Mouse (Mus musculus) intestine, postnatal 0 days (tissue): ENCODE measurements around the gene Cacng1. TPM values are rescaled to one million over a fixed set of nuclear protein-coding genes. Genes with fewer than 3 reads are reported as not detected.

ENCODE experiments used
- ATAC-seq: fragments of 200-750 bp; cut with Nextera tagmentation; 2 replicates; pipeline ENCODE4 v1.8.0; 2017; ENCODE audit warnings: mild to moderate bottlenecking, moderate TSS enrichment, moderate library complexity
- H3K27ac ChIP-seq: fragments of 300-500 bp; sonication (generic); 2 replicates; pipeline ENCODE4 v1.5.1; 2014; ENCODE audit warnings: mild to moderate bottlenecking, low read depth, low read length, moderate library complexity
- H3K27me3 ChIP-seq: fragments of 300-500 bp; sonication (generic); replicated peaks from 2 replicates; pipeline ENCODE4 v1.6.1; 2014; ENCODE audit warnings: low read length, mixed read lengths; ENCODE audit not compliant: control insufficient read depth, insufficient read depth
- H3K36me3 ChIP-seq: fragments of 300-500 bp; sonication (generic); 2 replicates; pipeline ENCODE4 v1.6.1; 2014; ENCODE audit warnings: mild to moderate bottlenecking, moderate library complexity; ENCODE audit not compliant: control insufficient read depth, insufficient read depth
- H3K4me1 ChIP-seq: fragments of 300-500 bp; sonication (generic); replicated peaks from 2 replicates; pipeline ENCODE4 v1.6.1; 2014; ENCODE audit warnings: antibody characterized with exemption, low read length, mixed read lengths; ENCODE audit not compliant: control insufficient read depth, insufficient read depth
- H3K4me2 ChIP-seq: fragments of 300-500 bp; sonication (generic); replicated peaks from 2 replicates; pipeline ENCODE4 v1.6.1; 2014; ENCODE audit warnings: low read depth, mild to moderate bottlenecking, moderate library complexity
- H3K4me3 ChIP-seq: fragments of 300-500 bp; sonication (generic); 2 replicates; pipeline ENCODE4 v1.5.1; 2014; ENCODE audit warnings: low read depth, low read length
- H3K9ac ChIP-seq: fragments of 300-500 bp; sonication (generic); 2 replicates; pipeline ENCODE4 v1.6.1; 2014; ENCODE audit warnings: mild to moderate bottlenecking, low read depth, low read length
- H3K9me3 ChIP-seq: fragments of 300-500 bp; sonication (generic); 2 replicates; pipeline ENCODE4 v1.6.1; 2016; ENCODE audit warnings: mixed run types; ENCODE audit not compliant: control insufficient read depth
- CTCF ChIP-seq: sonication (generic); IDR thresholded peaks from 2 replicates; pipeline ENCODE4 v1.5.1; 2016; ENCODE audit warnings: low read depth, mild to moderate bottlenecking, control low read depth, antibody characterized with exemption, moderate library complexity
- WGBS: fragments of 180-500 bp; shearing (Covaris S2); extraction: QIAGEN DNeasy Blood & Tissue Kit; methylation state at CpG from one replicate; pipeline ENCODE4 v1.1.7; 2014; 5-methylcytosine and 5-hydroxymethylcytosine counted together
- polyA plus RNA-seq: library from polyadenylated mRNA; unstranded; fragments of >200 nt; fragmentation: Nextera tagmentation; extraction: Ambion mirVana; gene quantifications from 2 replicates; pipeline ENCODE4 v1.2.1, GENCODE M21; 2015

Gene Cacng1
- polyA plus RNA-seq, 1 experiment from 2014 or later, result 0.12 TPM

- WGBS, result 92% methylated on average over 4 of the region's 4 CpGs
- H3K9ac ChIP-seq, result no peak overlapping the region
- H3K27ac ChIP-seq, result no peak overlapping the region
- H3K9me3 ChIP-seq, result no peaks in the 10 kb centered on the region
- no peak for TF ChIP-seq CTCF
- H3K36me3 ChIP-seq, result no peaks in the 10 kb centered on the region
- no peak overlapping the region for H3K4me2 ChIP-seq
- no peaks in the 10 kb centered on the region for H3K27me3 ChIP-seq
- no peaks in the 10 kb centered on the region for H3K4me1 ChIP-seq
- no peak overlapping the region for H3K4me3 ChIP-seq
- ATAC-seq, result no peak
These were observed 16.4 kb downstream of the Cacng1 start for GRCm38 (mm10) chr11:107699967-107700366.

- Histone ChIP-seq H3K27ac (no peak overlapping the region), H3K4me1 (no peaks in the 10 kb centered on the region), H3K9me3 (no peaks in the 10 kb centered on the region), H3K9ac (no peak overlapping the region), H3K4me2 (no peak overlapping the region), H3K36me3 (peaks cover 3% of the 10 kb centered on the region; the same call in 1 of the 2 replicates), H3K4me3 (no peak overlapping the region), H3K27me3 (no peaks in the 10 kb centered on the region)
- ATAC-seq, result no peak
- TF ChIP-seq CTCF, result no peak
- WGBS, result 79% methylated on average over 6 of the region's 6 CpGs
These were observed 23.0 kb downstream of the Cacng1 start for GRCm38 (mm10) chr11:107693338-107693737.

DNA sequence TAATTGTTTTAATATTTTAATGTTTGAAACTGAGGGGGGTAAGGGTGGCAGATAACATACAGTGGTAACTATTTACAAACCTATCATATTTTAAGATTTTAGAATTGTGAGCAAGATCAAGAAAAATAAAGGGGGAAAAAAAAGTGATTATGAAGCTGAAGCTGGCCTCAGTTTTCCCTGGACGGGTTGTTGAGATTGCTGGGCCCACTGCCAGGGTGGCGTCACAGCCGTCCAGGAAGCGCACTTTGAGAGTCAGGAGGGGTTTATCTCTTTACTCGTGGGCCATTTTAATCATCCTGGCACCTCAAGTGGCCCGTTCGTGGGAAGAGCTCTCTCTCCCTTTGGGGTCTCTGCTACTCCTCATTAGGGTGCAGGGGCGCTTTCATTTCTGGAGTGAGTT, 24.8 kb downstream of the Cacng1 start:
- Histone ChIP-seq H3K27me3 (no peaks in the 10 kb centered on the region), H3K9me3 (no peaks in the 10 kb centered on the region), H3K27ac (no peak overlapping the region), H3K4me2 (no peak overlapping the region), H3K36me3 (peaks cover 12% of the 10 kb centered on the region; the same call in 1 of the 2 replicates), H3K9ac (no peak overlapping the region), H3K4me1 (no peaks in the 10 kb centered on the region), H3K4me3 (no peak overlapping the region)
- no peak for ATAC-seq
- TF ChIP-seq CTCF, result no peak
- WGBS, result 63% methylated on average over 8 of the region's 8 CpGs

GRCm38 (mm10) chr11:107688480-107688879, 27.8 kb downstream of the Cacng1 start:
- H3K27ac ChIP-seq, result no peak overlapping the region
- ATAC-seq, result no peak
- no peaks in the 10 kb centered on the region for H3K27me3 ChIP-seq
- 84% methylated on average over 10 of the region's 10 CpGs for WGBS
- TF ChIP-seq CTCF, result no peak
- no peak overlapping the region for H3K4me2 ChIP-seq
- H3K4me3 ChIP-seq, result no peak overlapping the region
- peaks cover 37% of the 10 kb centered on the region for H3K36me3 ChIP-seq
- no peaks in the 10 kb centered on the region for H3K4me1 ChIP-seq
- no peak overlapping the region for H3K9ac ChIP-seq
- no peaks in the 10 kb centered on the region for H3K9me3 ChIP-seq

DNA sequence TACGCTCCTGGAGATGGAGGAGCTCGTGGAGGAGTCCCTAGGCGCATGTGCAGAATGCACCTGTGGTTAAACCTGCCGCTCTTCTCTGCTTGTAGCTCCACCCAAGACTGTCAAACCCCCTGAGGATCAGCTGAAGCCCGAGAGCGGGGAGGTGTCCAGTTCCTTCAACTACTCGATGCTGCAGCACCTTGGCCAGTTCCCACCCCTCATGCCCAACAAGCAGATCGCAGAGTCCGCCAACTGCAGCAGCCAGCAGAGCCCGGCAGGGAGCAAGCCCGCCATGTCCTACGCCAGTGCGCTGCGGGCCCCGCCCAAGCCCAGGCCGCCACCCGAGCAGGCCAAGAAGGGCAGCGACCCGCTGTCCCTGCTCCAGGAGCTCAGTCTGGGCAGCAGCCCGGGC, 30.0 kb downstream of the Cacng1 start:
- no peak overlapping the region for H3K27ac ChIP-seq
- no peak overlapping the region for H3K9ac ChIP-seq
- no peaks in the 10 kb centered on the region for H3K27me3 ChIP-seq
- peaks cover 40% of the 10 kb centered on the region for H3K36me3 ChIP-seq
- no peak overlapping the region for H3K4me2 ChIP-seq
- H3K9me3 ChIP-seq, result no peaks in the 10 kb centered on the region
- WGBS, result 91% methylated on average over 20 of the region's 20 CpGs
- TF ChIP-seq CTCF, result no peak
- ATAC-seq, result no peak
- no peak overlapping the region for H3K4me3 ChIP-seq
- no peaks in the 10 kb centered on the region for H3K4me1 ChIP-seq

DNA sequence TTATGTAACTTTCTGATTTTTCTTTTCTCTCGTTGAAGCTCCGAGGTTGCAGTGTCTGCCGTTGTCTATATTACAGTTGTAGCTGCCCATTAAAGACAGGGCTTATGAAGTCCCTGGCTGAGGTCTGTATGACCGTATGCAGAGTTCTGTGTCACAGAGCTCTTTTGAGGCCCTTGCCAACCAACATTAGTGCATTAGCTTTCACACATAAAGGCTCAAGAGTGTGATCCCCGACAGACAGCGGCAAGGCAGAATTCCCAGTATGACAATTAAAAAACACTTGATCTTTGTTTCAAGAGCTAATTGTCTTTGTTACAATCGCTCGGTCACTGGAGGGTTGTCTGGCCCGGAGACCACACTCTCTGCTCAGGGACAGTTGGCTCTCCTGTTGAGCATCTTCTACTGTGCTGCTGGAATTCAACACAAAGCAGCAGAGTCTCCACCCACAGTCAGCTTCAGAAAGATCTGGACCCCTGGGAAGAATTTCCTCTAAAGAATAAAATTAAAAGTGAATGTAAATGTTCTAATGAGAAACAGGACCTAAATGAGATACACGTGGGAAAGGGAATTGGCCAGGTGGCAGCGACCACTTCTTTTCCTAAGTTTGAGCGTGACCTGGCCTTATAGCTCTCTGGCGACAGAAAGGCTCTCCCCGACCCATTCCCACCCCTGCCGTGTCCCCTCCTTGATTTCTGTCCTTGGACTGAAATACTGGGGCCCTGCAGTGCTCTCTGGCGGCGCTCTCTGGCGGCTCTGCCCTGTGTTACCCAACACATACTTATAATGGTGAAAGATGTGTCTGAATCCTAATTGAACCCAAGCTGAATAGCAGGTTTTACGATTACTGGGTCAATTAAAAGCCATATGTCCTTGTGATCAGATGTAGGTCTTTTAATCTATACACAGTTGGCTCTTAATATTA, 32.5 kb downstream of the Cacng1 start:
- no peak for ATAC-seq
- 81% methylated on average over 19 of the region's 19 CpGs for WGBS
- peaks cover 40% of the 10 kb centered on the region for H3K36me3 ChIP-seq
- H3K4me3 ChIP-seq, result no peak overlapping the region
- H3K4me1 ChIP-seq, result no peaks in the 10 kb centered on the region
- H3K4me2 ChIP-seq, result no peak overlapping the region
- H3K27me3 ChIP-seq, result no peaks in the 10 kb centered on the region
- no peak overlapping the region for H3K9ac ChIP-seq
- H3K27ac ChIP-seq, result no peak overlapping the region
- no peak for TF ChIP-seq CTCF
- no peaks in the 10 kb centered on the region for H3K9me3 ChIP-seq
